Mouse (Mus musculus): ENCODE results near the gene Zfp108.
"Not testable (repeated sequence)": the region's sequence is repeated elsewhere in the genome, so short reads cannot be mapped to it uniquely, and the experiment has no call there.

Gene Zfp108

DNA sequence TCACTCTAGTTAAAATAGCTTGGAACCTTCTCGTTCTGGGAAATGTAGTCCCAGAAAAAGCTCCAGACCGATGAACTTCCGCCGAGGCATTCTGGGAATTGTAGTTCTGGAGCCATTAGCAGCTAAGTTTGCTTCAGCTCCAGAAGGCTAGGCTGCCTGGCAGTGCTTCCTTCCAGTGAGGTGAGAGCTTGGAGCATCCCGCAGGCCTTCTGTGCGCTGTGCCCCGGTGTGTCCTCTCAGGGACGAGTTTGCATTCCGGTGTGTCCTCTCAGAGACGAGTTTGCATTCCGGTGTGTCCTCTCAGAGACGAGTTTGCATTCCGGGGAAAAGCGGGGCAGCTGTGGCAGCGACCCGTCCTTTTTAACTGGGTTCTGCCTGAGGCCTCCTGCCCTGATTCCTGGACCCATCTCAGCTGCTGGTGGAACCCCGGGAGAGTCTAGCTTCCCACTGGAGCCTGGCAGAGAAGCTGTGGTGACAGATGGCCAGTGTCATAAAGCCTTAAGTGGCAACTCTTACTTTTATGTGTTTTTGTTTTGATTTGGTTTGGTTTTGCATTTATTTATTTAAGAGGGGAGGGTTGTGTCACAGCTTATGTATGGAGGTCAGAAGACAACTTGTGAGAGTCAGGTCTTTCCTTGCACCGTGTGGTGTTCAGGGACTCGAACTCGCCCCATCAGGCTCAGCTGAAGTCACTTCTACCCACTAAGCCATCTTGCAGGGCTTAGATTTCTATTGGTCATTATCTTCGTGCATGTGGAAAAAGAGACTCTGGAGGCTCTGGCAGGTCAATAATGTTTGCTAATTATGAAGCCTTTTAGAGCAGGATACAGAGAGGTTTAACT, at the start of gene Zfp108:
Gene Zfp108, plus strand, starts transcription at position 162 of the 842 bp plus-strand sequence.
- DNase-seq: peak; percentile 86 to 95

DNA sequence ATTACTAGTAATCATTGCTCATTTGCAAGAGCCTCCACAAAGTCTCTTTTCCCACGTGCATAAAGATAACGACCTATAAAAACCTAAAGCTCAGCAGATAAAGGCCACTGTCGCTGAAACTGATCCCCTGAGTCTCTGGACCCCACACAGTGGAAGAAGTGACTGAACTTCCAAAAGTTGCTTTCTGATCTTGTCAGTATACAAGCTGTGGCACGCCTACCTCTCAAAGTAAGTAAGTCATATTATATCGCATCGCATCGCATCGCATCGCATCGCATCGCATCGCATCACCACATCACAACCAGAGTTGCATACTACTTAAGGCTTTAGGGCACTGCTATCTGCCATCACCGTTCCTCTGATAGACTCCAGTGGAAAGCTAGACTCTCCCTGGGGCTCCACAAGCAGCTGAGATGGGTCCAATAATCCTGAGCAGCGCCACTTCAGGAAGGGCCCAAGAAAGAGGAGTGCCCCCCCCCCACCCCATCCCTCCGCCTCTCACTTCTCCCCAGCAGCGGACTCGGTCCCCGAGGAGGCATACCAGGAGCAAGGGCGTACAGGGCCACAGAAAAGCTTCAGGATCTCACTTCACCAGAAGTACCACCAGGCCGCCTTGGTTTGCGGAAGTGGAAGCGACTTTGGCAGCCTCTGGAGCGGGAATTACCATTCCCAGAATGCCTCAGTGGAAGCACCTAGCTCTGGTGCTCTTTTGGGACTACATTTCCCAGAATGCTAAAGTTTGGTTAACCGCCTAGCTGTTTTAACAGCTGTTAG, 46.9 kb upstream of the Zfp108 start:
- peak; percentile 75 to 81 for DNase-seq

DNA sequence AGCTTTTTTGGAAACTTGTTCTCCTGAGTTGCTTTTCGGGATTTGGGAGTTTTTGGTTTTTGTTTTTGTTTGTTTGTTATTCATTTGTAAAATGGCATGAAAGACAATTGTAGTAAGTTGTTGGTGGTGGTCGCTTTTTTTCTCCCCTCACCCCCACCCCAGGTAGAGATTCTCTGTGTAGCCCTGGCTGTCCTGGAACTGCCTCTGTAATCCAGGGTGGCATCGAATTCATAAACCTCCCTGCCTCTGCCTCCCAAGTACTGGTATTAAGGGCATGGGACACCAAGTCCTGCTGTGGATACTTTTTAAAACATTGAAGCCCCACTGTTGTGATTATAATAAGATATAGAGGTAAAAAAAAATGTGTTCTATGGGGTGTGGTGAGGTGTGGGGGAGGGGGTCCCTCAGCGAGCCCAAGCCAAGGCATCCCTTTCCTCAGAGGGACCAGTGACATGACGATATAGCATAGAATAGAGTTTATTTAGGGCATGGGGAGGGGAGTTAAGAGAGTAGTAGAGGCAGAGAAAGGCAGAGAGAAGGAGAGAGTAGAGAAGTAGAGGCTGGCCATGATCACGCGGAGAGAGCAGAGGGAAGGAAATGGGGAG, 46.2 kb upstream of the Zfp108 start:
- peak in 1 of 2 experiments; percentile 17 for DNase-seq

DNA sequence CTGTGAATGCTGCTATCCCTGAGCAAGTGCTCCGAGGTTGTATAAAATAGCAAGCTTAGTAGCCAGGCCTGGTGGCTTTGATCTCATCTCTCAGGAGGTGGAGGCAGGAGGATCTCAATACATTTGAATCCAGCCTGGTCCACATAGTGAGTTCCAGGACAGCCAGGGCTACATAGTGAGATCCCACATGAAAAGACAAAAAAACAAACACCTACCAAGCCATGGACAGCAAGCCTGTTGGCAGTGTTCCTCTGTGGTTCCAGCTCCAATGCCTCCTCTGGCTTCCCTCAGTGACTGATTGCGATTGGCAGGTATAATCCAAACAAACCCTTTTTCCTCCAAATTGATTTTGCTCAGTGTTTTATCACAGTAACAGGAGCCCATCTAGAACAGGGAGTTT, 44.3 kb upstream of the Zfp108 start:
- DNase-seq: no peak

GRCm38 (mm10) chr7:24211343-24211742, 43.3 kb upstream of the Zfp108 start, which contains the start of gene Zfp111:
Zfp111 (minus strand) TSS chr7:24211443.
- DNase-seq: no peak

DNA sequence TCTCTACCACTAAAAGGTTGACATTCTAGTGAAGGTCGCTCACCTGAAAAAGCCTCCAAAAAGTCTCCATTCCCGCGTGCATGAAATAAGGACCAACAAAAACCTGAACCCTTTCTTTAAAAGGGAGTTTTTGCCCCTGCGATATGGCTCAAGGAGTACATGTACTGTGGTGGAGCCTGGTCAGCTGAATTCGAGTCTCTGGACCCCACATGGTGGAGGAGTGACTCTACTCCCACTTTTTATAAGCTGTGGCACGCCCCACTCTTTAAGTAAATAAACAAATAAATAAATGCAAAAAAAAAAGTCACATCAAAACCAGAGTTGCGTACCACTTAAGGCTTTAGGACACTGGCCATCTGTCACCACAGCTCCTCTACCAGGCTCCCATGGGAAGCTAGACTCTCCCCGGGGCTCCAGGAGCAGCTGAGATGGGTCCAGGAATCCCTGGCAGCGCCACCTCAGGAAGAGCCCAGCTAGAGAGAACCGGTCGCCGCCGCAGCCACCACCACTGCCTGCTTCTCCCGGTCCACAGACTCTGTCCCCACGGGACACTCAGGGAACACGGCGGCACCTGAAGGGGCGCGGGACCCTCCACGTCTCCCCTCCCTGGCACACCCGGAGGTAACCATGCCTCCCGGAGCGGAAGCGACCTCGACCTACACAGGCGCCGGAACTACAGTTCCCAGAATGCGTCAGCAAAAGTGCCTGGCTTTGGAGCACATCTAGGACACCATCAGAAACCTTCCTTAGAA, 17.4 kb upstream of the Zfp108 start, which contains the start of gene Zfp109:
Gene Zfp109, minus strand, starts transcription at position 521 of the 752 bp plus-strand sequence.
- peak; percentile 77 to 85 for DNase-seq

DNA sequence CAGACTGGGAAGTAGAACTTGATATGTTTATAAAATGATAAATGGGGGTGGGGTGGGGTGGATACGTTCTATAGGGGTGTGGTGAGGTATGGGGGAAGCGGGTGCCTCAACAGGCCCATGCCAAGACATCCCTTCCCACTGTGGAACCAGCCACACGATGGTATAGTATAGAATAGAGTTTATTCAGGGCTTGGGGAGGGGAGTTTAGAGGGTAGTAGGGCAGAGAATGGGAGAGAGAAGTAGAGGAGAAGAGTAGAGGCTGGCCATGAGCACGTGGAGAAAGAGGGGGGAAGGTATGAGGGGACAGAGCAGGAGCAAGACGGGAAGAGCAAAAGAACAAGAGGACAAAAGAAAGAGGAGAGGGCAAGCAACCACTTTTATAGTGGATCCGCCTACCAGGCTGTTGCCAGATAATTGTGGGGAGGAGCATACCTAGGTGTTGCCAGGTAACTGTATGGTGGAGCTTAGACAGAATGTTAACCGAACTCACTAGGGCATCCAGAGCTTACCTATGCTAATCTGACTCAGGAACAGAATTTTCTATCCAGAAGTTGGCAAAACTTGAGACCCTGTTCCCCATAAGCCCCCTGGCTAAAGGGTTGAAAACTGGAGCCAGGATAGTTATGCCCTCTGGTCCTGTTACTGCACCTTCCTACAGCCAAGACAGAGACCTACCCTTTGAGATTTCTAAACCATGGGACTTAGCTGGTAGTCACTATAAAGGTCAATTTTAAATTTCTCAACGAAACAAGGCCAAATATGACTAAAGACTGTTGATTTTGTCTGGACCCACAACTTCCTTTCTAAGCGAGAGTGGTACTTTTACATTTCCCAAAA, 597 bp upstream of the Zfp108 start:
- DNase-seq: no peak

DNA sequence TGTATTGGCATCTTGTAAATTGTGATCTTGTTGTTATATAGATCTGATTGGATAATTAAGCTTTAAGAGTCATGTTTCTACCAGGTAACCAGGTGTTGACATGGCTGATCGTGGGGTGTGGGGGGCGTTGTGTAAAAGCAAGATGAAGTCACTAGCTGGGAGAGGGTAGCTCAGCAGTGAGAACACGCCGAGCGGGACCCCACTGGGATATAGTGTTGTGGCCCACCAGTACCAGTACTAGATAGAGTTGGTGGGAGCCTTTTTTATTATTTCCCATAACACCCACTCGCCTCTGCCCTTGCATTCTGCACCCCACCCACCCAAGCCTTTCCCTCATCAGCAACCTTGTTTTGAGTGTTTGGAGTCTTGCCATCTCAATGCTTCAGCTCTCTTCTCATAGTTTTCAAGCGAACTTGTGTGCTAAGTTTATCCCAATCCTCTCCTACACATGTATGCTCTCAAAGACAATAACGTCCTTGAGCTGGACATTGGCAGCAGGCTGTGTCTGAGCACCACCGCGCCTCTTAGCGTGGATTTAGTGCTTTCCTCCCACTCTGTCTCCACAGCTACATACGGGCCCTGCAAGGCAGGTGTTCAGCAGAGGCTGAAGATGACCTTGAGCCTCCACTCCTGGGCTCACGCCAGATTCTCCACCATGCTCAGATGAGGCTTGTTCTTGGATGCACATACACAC, 4.9 kb downstream of the Zfp108 start:
- DNase-seq: no peak

GRCm38 (mm10) chr7:24260000-24260312, 5.4 kb downstream of the Zfp108 start:
- DNase-seq: no peak

GRCm38 (mm10) chr7:24268176-24269155, 13.9 kb downstream of the Zfp108 start:
- DNase-seq: no peak

DNA sequence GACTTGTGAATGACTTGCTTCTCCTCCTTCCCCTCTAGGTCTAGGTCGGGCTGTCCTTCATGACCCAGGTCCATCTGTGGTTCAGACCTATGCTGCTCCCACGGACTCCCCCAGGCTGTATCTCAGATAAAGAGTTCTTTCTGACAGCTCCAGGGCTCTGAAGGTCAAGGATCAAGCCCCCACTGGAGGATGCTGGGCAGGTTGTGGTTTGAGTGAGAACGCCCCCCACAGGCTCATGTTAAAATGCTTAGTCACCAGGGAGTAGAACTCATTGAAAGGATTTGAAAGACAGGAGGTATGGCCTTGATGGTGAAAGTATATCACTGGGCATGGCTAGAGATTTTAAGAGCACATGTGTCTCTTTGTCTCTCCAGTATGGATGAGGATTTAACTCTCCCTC, 14.7 kb downstream of the Zfp108 start:
- DNase-seq: no peak

DNA sequence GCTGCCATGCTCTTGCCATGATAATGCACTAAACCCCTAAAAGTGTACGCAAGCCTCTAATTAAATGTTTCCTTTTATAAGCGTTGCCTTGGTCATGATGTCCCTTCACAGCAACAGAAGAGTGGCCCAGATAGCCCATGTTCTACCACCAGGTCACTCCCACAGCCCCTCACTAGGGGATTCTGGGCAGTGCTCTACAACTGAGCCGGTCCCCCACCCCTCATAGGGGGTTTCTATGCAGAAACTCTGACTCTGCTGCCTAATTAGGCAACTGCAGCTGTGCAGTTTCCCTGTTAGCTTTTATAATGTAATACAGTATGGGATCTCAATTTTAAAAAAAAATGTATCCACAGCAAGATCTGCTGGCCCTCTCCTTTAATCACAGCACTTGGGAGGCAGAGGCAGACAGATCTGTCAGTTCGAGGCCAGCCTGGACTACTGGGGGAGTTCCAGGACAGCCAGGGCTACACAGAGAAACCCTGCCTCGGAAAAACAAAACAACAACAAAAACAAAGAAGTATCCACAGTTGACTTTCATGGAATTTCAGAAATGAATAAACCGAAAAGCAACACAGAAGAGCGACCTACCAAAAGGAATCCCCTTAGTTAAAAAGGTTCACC, 15.2 kb downstream of the Zfp108 start:
- DNase-seq: peak in 1 of 2 experiments; percentile 29

- DNase-seq: peak; percentile 80 to 91
Observed at GRCm38 (mm10) chr7:24270288-24270672, 15.7 kb downstream of the Zfp108 start, which contains the start of gene Zfp93. Zfp93 (plus strand) TSS chr7:24270420.

GRCm38 (mm10) chr7:24271191-24271590, 16.6 kb downstream of the Zfp108 start:
- DNase-seq: no peak

- DNase-seq: no peak
Observed at GRCm38 (mm10) chr7:24274456-24274855, 19.9 kb downstream of the Zfp108 start.

DNA sequence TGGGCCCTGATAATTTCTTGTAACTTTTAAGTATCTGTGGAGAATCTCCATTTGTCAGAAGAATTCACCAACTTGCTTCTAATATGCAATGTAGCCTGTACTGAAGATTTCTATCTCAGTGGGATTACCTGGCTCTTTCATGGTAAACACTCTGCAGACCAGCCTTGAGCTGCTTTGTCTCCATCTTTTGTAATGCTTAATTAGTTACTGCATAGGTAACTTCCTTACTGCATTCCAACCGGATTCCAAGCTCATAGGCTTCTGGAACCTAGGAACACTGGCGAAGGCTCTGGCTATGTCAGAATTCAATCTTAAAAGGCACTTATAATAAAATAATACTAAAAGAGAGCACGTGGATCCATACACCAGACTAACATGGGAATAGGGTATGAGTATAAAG, 24.2 kb downstream of the Zfp108 start:
- DNase-seq: not testable (repeated sequence)

DNA sequence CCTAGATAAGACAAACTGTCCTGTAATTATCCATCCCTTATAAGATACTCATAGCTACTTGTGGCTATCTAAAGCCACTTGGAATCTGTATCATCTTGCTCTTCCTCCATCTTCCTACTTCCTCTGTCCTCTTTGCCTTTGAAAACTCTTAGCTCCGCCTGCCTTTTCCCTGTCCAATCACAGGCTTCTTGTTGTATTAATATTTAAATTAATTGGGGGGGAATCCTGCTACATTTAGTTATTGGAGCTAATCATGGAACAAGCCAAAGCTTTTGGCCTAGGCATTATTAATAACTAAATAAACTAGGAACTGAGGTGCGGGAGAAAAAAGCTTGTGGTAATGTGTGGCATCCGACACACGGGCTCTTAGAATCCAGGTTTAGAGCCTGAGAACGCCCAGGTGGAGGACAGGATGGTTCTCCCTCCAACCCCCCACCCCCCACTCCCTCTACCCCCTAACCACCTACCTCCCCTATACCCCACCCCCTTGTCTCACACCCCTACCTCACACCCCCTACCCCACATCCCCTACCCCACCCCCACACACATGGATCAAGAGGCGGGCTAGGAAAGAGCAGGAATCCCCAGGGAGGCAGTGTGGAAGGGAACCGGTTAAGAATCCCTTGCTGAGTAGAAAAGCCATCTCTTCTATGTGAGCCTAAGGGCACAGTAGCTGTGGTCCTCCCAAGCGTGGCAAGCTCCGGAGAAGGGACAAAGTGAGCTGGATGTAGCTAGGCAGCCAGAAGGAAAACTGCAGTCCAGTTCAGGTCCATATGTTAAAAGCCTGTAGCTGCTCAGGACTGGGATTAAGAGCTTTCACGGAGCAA, 25.6 kb downstream of the Zfp108 start:
- DNase-seq: no peak

DNA sequence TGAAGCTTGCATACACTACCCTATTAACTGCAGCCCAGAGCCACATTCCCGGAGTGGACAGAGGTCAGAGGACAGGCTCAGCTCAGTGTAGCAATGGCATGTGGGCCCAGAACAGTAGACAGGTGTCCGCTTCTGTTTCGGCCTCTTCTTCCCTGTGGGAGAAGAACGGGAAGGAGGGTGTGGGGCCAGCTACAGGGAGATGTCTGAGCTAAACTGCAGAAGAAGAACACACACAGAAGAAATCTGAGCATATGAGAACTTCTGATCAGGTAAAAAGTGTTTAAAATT, 26.2 kb downstream of the Zfp108 start:
- DNase-seq: no peak

DNA sequence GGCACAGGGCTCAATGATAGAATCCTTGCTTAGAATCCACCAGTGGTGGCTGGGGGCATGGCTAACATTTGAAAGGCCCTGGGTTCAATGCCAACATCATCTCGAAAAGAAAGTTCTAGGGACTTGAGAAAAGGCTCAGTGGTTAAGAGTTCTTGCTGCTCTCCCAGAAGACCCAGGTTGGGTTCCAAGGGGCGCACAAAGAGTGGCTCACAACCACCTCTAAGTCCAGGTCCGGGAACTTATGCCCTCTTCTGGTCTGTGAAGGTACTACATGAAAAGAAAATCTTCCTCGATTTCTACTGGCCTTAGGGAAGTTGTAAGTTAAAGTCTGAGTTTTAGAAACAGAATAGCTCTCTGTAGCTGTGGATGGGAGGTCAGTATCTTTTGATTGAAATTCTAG, 31.5 kb downstream of the Zfp108 start:
- DNase-seq: no peak

Data from cerebellum, adult 18-20 months (tissue).